Mouse (Mus musculus): Measurements from ENCODE around the gene Fstl4.

Gene Fstl4

GRCm38 (mm10) chr11:52919231-52919960 is 155.0 kb downstream of the Fstl4 start:
- no peak for DNase-seq

GRCm38 (mm10) chr11:52924196-52924595 is 159.8 kb downstream of the Fstl4 start:
- DNase-seq = no peak

DNA sequence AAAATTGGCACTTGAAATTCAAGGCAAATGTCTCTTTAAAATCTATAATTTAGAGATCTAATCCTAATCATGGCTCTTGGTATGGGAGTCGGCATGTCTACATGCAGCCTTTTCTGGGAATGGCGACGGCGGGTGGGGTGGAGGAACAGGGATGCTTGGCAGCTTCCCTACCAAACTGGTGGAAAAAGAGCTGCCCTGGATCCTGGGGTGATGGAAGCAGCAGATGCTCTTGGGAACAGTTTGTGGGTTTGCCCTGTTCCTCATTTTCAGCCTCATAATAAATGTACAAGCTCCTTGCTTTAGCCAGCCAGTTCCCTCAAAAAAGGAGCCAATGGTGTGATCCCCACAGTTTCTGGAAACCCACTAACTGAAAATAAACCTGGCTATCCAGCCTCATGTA is 163.9 kb downstream of the Fstl4 start:
- no peak for DNase-seq

DNA sequence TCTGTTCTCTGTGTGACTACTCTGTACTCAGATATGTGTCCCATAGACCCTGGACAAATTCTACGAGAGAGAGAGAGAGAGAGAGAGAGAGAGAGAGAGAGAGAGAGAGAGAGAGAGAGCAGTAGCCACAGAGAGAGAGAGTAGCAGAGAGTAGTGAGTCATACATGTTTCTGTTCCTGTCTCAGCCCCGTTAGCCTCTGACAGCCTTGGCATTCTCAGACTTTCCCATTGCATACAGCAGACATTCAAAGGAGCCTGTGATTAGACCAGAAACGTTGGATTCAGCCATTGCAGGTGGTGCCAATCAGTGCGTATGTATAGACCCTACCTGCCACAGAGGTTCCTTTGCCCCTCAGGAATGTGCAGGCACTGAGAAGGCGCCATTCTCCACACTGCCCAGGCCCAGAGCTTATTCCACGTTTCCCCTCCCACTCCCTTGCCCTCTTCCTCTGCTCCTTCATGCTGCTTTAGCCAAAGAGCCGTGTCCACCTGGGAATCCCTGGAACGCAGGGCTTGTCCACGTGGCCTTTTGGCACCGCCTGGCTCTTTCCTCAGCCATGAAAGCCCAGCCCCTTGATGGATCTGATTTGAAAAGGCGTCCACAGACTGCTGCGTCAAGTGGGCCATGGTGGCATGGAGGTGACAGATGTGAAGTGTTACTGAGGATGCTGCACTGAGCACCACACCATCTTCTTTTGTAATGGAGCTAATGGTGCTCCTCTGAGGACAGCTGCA is 175.1 kb downstream of the Fstl4 start:
- DNase-seq = no peak

DNA sequence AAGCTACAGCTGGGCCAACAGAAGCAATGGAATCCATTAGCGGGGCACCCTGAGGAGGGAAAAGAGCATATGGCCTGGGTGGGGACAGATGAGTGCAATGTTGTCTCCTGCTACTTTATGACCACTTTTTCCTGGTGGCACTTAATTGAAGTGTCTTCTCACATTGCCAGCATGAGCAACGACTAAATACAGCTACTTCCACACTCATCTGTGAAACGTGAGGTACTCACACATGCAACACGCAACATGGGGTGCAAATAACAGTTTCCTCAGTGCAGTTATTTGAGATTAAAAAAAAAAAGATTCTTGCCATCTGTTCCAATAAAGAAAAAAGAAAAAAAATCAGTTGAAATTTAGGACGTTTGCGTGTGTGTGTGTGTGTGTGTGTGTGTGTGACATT is 178.5 kb downstream of the Fstl4 start:
- no peak for DNase-seq

GRCm38 (mm10) chr11:52954995-52955394 is 190.6 kb downstream of the Fstl4 start:
- no peak for DNase-seq

DNA sequence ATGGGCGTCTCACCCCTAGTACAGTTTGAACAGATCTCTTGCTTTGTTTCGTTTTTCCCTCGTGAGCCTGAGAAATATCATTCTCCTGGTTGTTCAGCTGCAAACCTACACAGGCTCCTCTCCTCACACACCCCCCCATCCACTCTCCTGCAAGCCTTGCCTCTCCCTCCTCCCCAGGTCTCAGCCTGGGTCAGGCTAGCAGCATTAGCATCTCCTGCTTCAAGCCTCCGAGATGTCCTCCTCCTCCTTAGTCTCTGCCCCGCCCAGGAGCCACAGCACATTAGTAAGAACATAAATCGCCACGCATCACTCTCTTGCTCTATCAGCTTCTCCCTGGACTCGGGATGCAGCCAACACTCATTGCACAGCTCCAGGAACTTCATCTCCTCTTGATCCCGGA is 204.4 kb downstream of the Fstl4 start:
- DNase-seq = no peak

- no peak for DNase-seq
Observed at GRCm38 (mm10) chr11:52970396-52970795, 206.0 kb downstream of the Fstl4 start.

GRCm38 (mm10) chr11:52986986-52987385 is 222.6 kb downstream of the Fstl4 start:
- no peak for DNase-seq

DNA sequence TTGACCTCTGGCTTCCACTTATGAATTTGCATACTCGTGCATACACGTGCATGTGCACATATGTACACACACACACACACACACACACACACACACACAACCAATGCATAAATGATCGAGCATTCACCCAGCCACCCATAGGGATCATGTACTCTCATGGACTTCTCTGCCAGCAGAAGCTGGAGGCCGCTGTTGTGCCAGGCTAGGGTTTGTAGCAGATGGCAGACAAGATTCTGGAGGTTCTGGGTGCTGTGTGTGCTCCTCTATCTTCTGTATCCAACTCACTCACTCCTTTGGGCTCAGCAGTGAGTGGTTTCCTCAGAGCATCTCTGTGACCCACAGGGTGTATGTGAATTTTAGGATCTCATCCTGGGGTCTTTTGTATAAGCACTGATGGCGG is 230.3 kb downstream of the Fstl4 start:
- no peak for DNase-seq

- no peak for DNase-seq
Observed at GRCm38 (mm10) chr11:52996434-52997093, 232.1 kb downstream of the Fstl4 start.

DNA sequence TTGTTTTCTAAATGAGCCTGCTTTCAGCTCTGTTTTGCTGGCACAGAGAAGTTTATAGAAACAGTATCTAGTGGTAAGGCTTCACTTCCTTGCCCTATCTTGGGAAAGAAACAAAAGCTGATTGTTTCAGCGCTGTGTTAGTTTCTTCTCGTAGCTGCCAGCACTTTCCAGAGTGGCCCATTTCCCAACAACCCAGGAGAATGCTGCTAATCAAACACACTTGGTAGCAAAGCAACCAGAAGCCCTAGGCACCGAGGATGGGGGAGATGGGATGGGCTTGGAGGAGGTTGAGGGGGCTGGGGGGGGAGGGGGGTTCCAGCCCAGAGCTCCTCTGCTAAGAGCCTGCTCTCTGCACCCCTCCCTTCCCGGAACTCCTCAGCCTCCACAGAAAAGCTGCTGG is 233.0 kb downstream of the Fstl4 start:
- no peak for DNase-seq

DNA sequence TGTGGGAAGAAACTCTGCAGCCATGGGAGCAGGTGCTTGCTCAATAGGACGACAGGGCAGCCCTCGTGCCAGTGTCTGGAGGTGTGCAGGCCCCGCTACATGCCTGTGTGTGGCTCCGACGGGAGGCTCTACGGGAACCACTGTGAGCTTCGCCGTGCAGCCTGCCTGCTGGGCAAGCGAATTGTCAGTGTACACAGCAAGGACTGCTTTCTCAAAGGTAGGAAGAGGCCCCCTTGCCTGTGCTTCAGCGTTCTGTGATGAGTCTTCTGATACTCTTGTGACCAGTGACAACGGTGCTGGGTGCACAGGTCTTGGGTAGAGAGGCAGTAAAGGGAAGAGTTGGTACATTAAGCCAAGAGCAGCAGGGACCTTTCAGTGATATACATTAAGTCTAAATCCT is 235.8 kb downstream of the Fstl4 start:
- no peak for DNase-seq

DNA sequence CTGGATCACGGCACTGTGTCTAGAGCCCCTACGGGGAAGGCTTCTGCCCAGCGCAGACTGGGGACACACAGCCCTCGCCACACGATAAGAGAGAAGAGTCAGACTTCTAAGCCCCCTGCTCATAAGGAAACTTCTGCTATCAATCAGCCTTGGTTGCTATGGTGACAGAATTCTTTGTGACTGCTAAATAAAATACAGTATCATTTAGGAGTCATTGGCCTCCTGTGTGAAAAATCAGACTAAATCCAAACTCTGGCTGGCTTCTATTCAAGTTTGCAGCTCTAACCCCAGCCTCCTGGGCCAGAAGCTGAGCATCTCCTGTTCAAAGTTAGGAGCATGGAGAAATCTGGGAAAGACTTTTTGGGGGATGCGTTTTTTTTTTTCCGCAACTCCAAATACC is 238.9 kb downstream of the Fstl4 start:
- no peak for DNase-seq

DNA sequence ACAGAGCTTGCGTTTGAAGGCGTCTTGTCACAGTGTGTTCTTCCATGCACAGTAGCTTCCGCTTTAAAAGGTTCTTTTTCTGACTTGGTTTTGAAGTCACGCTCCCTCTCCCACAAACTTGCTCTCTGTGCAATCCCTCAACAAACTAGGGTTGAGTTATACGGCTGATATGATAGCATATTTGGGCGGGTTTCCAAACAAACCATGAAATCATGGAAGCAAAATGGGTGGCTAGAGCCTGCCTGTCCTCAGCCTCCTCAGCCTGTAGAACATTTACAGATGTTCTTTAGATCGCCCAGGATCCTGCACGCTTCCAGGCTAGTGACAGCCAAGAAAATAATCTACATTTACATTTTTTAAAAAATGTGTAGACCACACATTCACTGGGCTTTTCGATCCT is 239.4 kb downstream of the Fstl4 start:
- no peak for DNase-seq

DNA sequence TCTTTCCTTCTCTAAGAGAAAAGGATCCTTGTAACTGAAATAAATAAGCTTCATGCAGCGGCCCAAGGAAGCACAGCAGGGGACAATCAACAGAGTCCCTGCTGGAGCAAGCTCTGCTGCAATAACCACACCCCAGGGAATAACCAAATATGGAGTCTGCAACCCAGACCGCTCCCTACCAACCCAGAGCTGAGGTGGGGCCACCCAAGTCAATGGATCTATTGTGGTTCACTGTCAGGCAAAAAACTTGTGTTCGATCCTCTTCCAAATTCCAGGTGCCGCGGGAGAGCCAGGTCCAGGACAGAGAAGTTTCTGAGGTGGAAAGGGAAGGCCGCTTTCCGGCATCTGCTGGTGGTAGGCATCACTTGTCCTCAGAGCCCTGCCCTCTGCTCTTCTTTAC is 245.2 kb downstream of the Fstl4 start:
- DNase-seq = no peak

- DNase-seq = no peak
Observed at GRCm38 (mm10) chr11:53011996-53012505, 247.6 kb downstream of the Fstl4 start.

GRCm38 (mm10) chr11:53013906-53014305 is 249.5 kb downstream of the Fstl4 start:
- no peak for DNase-seq

- no peak for DNase-seq
Observed at GRCm38 (mm10) chr11:53016358-53017021, 252.1 kb downstream of the Fstl4 start.

- DNase-seq = no peak
Observed at GRCm38 (mm10) chr11:53019509-53019908, 255.1 kb downstream of the Fstl4 start.

- no peak for DNase-seq
Observed at GRCm38 (mm10) chr11:53024403-53024802, 260.0 kb downstream of the Fstl4 start.

GRCm38 (mm10) chr11:53025686-53026085 is 261.3 kb downstream of the Fstl4 start:
- no peak for DNase-seq

Measured in right cerebral cortex, postnatal 25 days (tissue).